Mouse (Mus musculus) lung, postnatal 0 days (tissue): ENCODE results near the gene Ncor1. TPM values are rescaled to one million over a fixed set of nuclear protein-coding genes. Genes with fewer than 3 reads are reported as not detected.
"Not testable (repeated sequence)": the region's sequence is repeated elsewhere in the genome, so short reads cannot be mapped to it uniquely, and the experiment has no call there.

Source experiments
- ATAC-seq: fragments of 200-750 bp; cut with Nextera tagmentation; 2 replicates; pipeline ENCODE4 v1.8.0; 2017; ENCODE audit warnings: moderate library complexity
- DNase-seq: peaks from one replicate; pipeline ENCODE4 v3.0.0-alpha.2; 2016; ENCODE audit warnings: low spot score
- H3K27ac ChIP-seq: fragments of 300-500 bp; sonication (generic); 2 replicates; pipeline ENCODE4 v1.5.1; 2014; ENCODE audit warnings: antibody characterized with exemption, mild to moderate bottlenecking, low read length, mixed read lengths
- H3K27me3 ChIP-seq: fragments of 300-500 bp; sonication (generic); replicated peaks from 2 replicates; pipeline ENCODE4 v1.6.1; 2014; ENCODE audit warnings: low read length, mixed read lengths; ENCODE audit not compliant: insufficient read depth
- H3K36me3 ChIP-seq: fragments of 300-500 bp; sonication (generic); 2 replicates; pipeline ENCODE4 v1.6.1; 2014; ENCODE audit warnings: low read length, mixed read lengths; ENCODE audit not compliant: insufficient read depth
- H3K4me1 ChIP-seq: fragments of 300-500 bp; sonication (generic); 2 replicates; pipeline ENCODE4 v1.6.1; 2014; ENCODE audit warnings: antibody characterized with exemption, low read depth, low read length, mixed read lengths; ENCODE audit not compliant: insufficient read depth
- H3K4me2 ChIP-seq: fragments of 300-500 bp; sonication (generic); replicated peaks from 2 replicates; pipeline ENCODE4 v1.6.1; 2014; ENCODE audit warnings: low read depth, mild to moderate bottlenecking, low read length, moderate library complexity, mixed read lengths
- H3K4me3 ChIP-seq: fragments of 300-500 bp; sonication (generic); 2 replicates; pipeline ENCODE4 v1.5.1; 2014; ENCODE audit warnings: low read depth, low read length
- H3K9ac ChIP-seq: fragments of 300-500 bp; sonication (generic); replicated peaks from 2 replicates; pipeline ENCODE4 v1.6.1; 2014; ENCODE audit warnings: low read depth, mild to moderate bottlenecking
- H3K9me3 ChIP-seq: fragments of 300-500 bp; sonication (generic); 2 replicates; pipeline ENCODE4 v1.6.1; 2016; ENCODE audit warnings: low read length, mixed read lengths
- CTCF ChIP-seq: IDR thresholded peaks from 2 replicates; pipeline ENCODE4 v1.5.1; 2016; ENCODE audit warnings: antibody characterized with exemption, mild to moderate bottlenecking
- EP300 ChIP-seq: IDR thresholded peaks from 2 replicates; pipeline ENCODE4 v1.6.1; 2016; ENCODE audit warnings: antibody characterized with exemption, mild to moderate bottlenecking, control low read depth
- WGBS: fragments of 180-500 bp; shearing (Covaris S2); extraction: QIAGEN DNeasy Blood & Tissue Kit; methylation state at CpG from one replicate; pipeline ENCODE4 v1.1.7; 2014; 5-methylcytosine and 5-hydroxymethylcytosine counted together
- polyA plus RNA-seq: library from polyadenylated mRNA; unstranded; fragments of >200 nt; fragmentation: Nextera tagmentation; extraction: Ambion mirVana; gene quantifications from 2 replicates; pipeline ENCODE4 v1.2.1, GENCODE M21; 2015

Gene Ncor1
- polyA plus RNA-seq, 1 experiment from 2014 or later = 103 TPM

DNA sequence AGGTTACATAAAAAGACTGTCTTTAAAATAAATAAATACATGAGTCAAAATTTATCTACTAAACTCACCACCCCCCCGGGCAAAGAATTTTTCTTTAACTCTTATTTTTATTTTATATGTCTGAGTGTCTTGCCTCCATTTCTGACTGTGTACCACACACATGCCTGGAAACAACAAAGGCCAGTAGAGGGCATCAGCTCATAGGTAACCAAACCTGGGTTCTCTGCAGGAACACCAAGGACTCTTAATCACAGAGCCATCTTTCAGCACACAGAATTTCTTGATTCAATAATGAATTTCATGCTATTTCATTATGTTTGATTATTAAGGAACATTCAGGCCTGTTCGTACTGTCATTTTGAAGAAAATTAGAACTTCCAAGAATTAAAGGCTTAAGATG, 61.9 kb downstream of the Ncor1 start:
- no peaks in the 10 kb centered on the region for H3K9me3 ChIP-seq
- H3K27me3 ChIP-seq = no peaks in the 10 kb centered on the region
- peaks cover 30% of the 10 kb centered on the region; the same call in 1 of the 2 replicates for H3K36me3 ChIP-seq
- DNase-seq (peak; percentile 48), ATAC-seq (no peak)
- no peaks in the 10 kb centered on the region for H3K4me1 ChIP-seq
- H3K4me2 ChIP-seq = no peak overlapping the region
- no peak overlapping the region for H3K4me3 ChIP-seq
- TF ChIP-seq EP300 (no peak), CTCF (peak; percentile 69)
- 79% methylated on average over 2 of the region's 2 CpGs for WGBS
- no peak overlapping the region for H3K9ac ChIP-seq
- H3K27ac ChIP-seq = no peak overlapping the region

DNA sequence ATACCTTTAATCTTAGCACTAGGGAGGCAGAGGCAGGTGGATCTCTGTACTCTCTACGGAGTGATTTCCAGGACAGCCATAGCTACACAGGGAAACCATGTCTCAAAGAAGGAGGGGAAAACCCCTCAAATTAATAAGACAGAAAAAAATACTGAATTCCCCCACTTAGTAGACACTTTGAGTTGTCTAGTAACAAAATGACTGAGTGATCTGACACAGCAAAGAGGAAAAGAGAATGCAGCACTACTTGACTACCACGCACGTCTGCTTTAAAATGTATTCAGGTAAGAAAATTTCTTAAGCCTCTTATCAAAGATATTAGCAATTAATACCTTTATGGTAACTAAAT, 70.0 kb downstream of the Ncor1 start:
- 96% methylated on average over 3 of the region's 3 CpGs for WGBS
- ATAC-seq = no peak
- Histone ChIP-seq H3K36me3 (peaks cover 30% of the 10 kb centered on the region), H3K9me3 (no peaks in the 10 kb centered on the region), H3K27ac (no peak overlapping the region), H3K4me1 (no peaks in the 10 kb centered on the region), H3K27me3 (no peaks in the 10 kb centered on the region), H3K4me3 (no peak overlapping the region), H3K9ac (no peak overlapping the region), H3K4me2 (no peak overlapping the region)
- DNase-seq = no peak
- TF ChIP-seq EP300 (no peak), CTCF (no peak)

DNA sequence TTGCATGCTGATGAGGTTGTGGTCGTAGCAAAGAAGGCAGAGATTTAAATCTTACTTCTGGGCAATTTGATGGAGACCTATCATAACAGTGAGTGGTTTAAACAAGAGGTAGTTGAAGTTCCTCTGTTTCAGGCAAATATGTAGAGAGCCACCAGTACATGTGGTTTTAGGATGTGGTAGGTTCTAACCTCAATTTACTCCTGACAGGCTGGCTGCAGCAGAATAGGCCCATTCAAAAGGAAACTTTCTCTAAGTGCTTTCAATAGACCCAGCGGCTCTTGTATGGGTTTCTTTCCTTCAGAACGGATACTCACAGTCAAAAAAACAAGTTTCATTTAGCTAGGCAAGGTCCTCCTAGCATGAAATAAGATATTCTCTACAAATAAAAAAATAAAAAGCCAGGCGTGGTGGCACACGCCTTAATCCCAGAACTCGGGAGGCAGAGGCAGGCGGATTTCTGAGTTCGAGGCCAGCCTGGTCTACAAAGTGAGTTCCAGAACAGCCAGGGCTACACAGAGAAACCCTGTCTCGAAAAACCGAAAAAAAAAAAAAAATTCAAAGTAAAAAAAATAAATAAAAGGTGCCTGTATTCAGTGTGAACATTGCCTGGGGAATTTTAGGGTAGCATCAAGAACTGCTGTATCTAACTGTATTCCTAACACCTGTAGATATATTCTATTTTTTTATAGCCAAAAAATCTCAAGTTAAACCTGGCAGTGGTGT, 70.6 kb downstream of the Ncor1 start:
- Histone ChIP-seq H3K4me1 (no peaks in the 10 kb centered on the region), H3K4me2 (no peak overlapping the region), H3K36me3 (peaks cover 30% of the 10 kb centered on the region), H3K9me3 (no peaks in the 10 kb centered on the region), H3K4me3 (no peak overlapping the region), H3K27me3 (no peaks in the 10 kb centered on the region), H3K9ac (no peak overlapping the region), H3K27ac (no peak overlapping the region)
- WGBS = 93% methylated on average over 10 of the region's 10 CpGs
- ATAC-seq (no peak), DNase-seq (no peak)
- TF ChIP-seq CTCF = no peak
- TF ChIP-seq EP300 = no peak

DNA sequence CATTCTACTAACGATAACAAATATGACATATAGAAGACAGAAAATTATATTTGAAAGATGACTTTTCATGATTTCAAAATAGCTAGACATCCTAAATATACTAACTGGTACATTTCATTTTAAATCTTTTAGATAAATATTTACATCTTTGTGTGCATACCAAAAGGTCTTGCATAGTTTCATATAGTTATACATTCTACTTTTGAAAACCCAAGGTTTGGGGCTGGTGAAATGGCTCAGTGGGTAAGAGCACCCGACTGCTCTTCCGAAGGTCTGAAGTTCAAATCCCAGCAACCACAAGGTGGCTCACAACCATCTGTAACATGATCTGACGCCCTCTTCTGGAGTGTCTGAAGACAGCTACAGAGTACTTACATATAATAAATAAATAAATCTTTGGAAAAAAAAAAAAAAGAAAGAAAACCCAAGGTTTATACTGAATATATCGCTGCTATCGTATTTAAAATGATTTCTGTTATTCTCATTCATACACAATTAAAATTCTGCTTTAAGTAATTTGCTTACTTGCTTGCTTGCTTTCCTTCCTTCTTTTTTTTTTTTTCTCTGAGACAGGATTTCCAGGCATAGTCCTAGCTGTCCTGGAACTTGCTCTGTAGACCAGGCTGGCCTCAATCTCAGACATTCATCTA, 81.0 kb downstream of the Ncor1 start:
- not testable (repeated sequence) for ATAC-seq, H3K4me3 ChIP-seq
- WGBS = 77% methylated on average over 6 of the region's 6 CpGs

GRCm38 (mm10) chr11:62371776-62372175, 86.6 kb downstream of the Ncor1 start:
- no peaks in the 10 kb centered on the region for H3K4me1 ChIP-seq
- no peak overlapping the region for H3K4me3 ChIP-seq
- no peak overlapping the region for H3K27ac ChIP-seq
- ATAC-seq (no peak), DNase-seq (no peak)
- H3K4me2 ChIP-seq = no peak overlapping the region
- no peaks in the 10 kb centered on the region for H3K9me3 ChIP-seq
- H3K36me3 ChIP-seq = peaks cover 19% of the 10 kb centered on the region
- TF ChIP-seq CTCF (no peak), EP300 (no peak)
- WGBS = 91% methylated on average over 2 of the region's 2 CpGs
- no peaks in the 10 kb centered on the region for H3K27me3 ChIP-seq
- H3K9ac ChIP-seq = no peak overlapping the region

More for the DNA sequence above, 81.0 kb downstream of the Ncor1 start:
- not testable (repeated sequence) for H3K4me2 ChIP-seq, H3K27ac ChIP-seq, H3K27me3 ChIP-seq, H3K9ac ChIP-seq, DNase-seq, H3K9me3 ChIP-seq, H3K4me1 ChIP-seq
- peak; percentile 28; the same call in 1 of the 2 replicates for TF ChIP-seq CTCF
- peaks cover 19% of the 10 kb centered on the region; the same call in 1 of the 2 replicates for H3K36me3 ChIP-seq

- no peak for ATAC-seq
- H3K4me2 ChIP-seq = no peak overlapping the region
- no peak for DNase-seq
- H3K9me3 ChIP-seq = no peaks in the 10 kb centered on the region
- H3K4me1 ChIP-seq = no peaks in the 10 kb centered on the region
- H3K27me3 ChIP-seq = no peaks in the 10 kb centered on the region
- H3K27ac ChIP-seq = no peak overlapping the region
- H3K9ac ChIP-seq = no peak overlapping the region
- H3K36me3 ChIP-seq = peaks cover 19% of the 10 kb centered on the region
- TF ChIP-seq EP300 = no peak
- no peak for TF ChIP-seq CTCF
- no peak overlapping the region for H3K4me3 ChIP-seq
Observed at GRCm38 (mm10) chr11:62369924-62370323, 88.4 kb downstream of the Ncor1 start.
